Mouse (Mus musculus) frontal cortex, postnatal 14 days (tissue): ENCODE measurements around the gene Tpm1.

Experiments used
- DNase-seq, 2 experiments: peaks; one replicate each; pipeline ENCODE4 v3.0.0; 2022; ENCODE audit warnings: low spot score in 2 of 2

Gene Tpm1

GRCm38 (mm10) chr9:66988198-66988887 lies 60.9 kb downstream of the Tpm1 start:
- DNase-seq = no peak

- DNase-seq = no peak
Observed at GRCm38 (mm10) chr9:66985377-66985776, 63.8 kb downstream of the Tpm1 start.

GRCm38 (mm10) chr9:66982085-66982484 lies 67.1 kb downstream of the Tpm1 start:
- no peak for DNase-seq

GRCm38 (mm10) chr9:66980458-66980857 lies 68.7 kb downstream of the Tpm1 start:
- DNase-seq = peak in 1 of 2 experiments; percentile 80

GRCm38 (mm10) chr9:66978468-66978867 lies 70.7 kb downstream of the Tpm1 start:
- DNase-seq = no peak

- no peak for DNase-seq
Observed at GRCm38 (mm10) chr9:66977982-66978381, 71.2 kb downstream of the Tpm1 start.

GRCm38 (mm10) chr9:66977121-66977520 lies 72.1 kb downstream of the Tpm1 start:
- no peak for DNase-seq

- peak; percentile 89 to 95 for DNase-seq
Observed at GRCm38 (mm10) chr9:66975239-66975645, 74.0 kb downstream of the Tpm1 start, which contains the start of gene Lactb. TSS of gene Lactb (minus strand) at chr9:66975484.

- DNase-seq = peak; percentile 62 to 65
Observed at GRCm38 (mm10) chr9:66974721-66975225, 74.4 kb downstream of the Tpm1 start.
